Mouse (Mus musculus) layer of hippocampus, adult 11-12 months (tissue): ENCODE data around the gene Tcf20.

Experiments used
- DNase-seq: peaks from one replicate; pipeline ENCODE4 v3.0.0; 2022; ENCODE audit warnings: low spot score

Gene Tcf20

DNA sequence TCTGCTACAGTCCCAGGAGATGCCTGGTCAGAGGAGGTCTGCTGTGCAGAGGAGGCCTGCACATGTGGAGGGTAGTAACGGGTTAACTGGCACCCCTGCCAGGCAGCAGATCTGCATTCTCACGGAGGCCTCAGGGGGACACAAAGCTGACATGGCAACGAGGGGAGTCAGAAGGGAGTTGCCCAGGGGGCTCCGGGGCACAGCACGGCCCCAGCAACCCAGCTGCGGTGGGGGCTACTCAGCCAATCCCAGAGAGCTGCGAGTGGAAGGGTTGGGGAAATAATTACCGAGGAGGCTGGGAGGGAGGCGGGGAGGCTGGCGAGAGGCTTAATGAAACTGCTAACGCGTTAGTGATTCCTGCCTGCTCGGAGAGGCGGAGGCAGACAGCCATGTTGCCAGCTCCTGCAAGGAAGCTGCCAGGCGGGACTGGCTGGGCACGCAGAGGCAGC, 29.4 kb downstream of the Tcf20 start:
- DNase-seq: peak; percentile 60

DNA sequence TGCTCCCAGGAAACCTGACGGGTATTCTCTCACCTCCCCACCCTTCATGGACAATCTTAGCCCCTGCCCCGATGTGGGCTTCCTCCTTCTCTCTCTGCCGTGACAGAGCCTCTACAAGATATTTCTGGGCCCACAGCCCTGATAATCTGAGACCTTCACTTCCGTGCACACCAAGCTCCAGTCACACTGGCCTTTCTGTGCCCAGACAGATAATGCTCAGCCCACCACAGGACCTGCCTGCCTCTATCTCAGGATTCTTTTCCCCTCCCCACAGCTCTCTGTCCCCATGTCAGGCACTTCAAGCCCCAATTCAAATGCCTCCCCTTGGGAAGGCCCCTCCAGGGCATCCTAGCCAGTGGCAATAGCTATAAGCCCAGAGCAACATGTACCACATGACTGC, 31.0 kb downstream of the Tcf20 start:
- DNase-seq: no peak

DNA sequence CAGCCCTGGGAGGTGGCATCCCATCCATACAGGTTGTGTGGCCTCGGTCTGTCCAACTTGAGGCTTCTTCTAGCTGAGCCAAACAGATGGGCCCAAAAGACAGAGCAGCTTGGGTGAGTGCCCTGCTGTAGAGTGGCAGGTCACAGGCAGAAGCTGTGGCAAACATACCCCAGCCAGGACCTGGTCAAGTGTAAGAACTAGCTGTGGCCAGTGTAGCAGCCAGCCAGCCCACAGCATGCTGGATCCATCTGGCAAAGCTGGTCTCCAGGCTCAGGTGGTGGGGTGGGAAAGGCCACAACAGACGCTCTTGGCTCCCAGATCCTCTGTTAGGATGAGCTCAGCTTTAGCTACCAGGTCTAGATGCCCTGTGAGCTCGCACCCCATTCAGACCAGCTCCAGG, 31.4 kb downstream of the Tcf20 start:
- no peak for DNase-seq

DNA sequence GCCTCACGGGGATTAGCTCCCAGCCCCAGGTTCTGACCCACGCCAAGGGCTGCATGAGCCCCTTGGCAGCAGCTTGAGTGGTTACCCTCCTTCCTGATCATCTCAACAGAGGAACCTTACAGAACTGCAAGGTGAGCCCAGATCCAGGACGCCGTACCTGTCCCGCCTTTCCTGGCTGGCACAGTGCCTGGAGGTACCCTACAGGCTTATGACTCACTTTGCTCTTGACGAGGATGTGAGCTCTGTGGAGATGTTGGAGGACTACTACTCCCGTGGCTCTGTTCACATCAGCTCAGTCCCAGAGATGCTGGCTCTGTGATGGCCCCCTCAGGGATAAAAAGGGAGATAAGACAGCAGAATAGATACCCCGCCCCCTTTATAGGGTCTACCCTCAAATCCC, 32.4 kb downstream of the Tcf20 start:
- DNase-seq: no peak

DNA sequence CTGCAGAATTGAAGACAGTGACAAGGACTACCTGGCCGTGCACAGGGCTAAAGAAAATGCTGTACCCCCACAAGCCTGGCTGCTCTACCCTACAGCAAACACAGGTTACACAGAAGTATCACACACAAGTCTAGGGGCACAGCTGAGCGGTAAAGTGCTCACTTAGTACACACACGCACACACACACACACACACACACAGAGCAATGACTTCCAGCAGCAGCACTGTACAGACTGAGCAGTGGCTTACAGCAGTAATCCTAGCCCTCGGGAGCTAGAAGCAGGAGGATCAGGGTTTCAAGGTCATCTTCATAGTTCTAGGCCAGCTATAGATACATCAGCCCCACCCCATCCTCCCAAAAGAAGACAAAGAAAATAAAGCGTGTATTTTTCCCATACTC, 33.6 kb downstream of the Tcf20 start:
- DNase-seq: no peak

DNA sequence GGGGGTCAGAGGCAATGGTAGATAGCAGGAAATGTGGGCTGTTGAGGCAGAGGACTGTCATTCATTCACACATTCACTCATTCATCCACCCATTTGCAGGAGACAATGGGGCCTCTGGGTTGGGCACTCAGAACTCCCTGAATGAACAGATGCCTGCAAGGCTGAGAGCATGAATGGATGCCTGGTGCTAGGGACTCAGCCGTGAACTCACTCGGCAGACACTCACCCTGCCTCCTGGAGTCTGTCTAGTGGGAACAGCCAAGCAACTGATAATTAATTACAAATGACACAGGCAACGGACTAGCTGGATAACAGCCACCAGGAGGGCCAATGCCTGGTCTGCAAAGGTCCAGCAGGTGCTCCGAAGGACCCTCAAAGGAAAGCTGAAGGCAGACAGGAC, 34.6 kb downstream of the Tcf20 start:
- DNase-seq: no peak

DNA sequence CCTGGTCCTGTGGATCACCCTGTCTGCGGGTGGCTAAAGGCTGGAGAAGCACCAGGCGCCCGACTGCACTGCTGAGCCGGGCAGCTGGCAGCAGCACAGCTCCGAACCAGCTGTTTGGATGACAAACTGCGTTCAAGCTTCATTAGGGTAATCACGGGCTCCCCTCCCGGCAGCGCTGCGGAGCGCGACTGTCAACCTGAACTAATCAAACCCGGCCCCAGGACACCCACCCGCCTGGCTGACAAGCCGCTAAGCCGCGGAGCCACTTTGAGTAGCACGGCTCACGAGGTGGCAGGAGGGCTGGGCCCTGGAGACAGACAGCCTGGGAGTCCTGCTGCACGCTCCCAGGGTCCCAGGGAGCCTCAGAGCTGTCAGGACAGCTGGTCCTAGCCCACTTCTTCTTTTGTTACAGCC, 35.4 kb downstream of the Tcf20 start:
- no peak for DNase-seq

DNA sequence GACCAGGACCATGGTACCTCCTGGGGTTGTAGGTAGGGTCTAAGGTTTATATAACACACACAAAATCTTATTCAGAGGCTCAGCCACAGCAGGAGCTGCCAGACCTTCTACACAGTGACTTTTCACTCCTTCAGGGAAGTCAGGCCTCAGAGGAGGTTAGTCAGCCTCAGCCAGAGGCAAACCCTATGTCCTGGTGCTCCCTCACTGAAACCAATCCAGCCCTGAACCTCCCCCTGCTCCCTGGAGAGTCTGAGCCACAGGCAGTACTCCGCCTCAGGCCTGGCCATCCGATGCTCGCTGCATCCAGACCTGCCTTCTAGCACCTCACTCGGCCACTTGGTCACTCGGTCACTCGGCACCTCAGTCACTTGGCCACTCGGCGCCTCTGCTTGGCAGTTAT, 37.4 kb downstream of the Tcf20 start:
- DNase-seq: no peak

DNA sequence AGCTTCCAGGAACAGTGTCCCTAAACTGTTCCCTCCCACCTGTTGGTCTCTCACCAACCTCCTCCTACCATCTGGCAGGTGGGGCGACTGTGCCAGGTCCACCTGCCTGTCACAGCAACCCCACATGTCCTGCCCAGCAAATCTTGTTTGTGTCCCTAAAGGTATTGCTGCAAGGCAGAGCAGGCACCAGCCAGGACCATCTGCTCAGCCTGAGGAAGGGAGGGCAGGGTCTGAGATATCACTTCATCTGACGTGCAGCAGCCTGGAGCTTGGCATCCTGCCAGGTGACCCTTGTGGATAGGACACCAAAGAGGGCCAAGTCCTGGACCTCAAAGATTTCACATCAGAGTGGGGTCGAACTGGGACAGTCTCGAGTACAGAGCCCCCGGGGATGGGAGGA, 40.2 kb downstream of the Tcf20 start:
- DNase-seq: no peak

DNA sequence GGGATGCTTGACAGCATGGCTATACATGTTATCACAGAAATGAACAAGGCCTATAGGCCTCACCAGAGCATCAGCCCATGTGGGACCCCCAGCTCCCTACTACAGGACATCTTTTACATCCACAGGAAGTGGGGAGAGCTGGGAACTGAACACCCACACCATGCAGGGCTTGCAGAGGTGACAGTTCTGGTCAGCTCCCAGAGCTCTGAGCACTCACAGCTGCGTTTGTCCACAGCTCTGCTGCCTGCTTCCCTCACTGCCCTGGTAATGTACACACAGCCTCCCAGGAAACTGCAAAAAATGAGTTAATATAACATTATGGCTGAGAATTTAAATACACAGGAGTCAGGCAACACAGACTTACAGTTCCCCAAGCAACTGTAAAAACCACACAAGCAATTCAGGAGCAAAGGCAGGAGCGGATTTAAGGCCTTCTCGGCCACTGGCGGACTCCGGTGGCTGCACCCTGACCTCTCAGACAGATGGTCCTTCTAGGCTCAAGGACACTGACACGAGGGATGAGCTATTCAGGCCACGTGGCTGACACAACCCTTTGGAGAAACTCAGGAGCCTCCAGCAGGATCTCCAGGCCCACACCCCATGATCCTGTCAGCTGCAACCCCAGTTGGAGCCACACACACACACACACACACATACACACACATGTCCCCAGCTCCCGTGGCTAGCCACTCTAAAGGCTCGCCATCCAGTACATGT, 43.0 kb downstream of the Tcf20 start:
- DNase-seq: no peak

DNA sequence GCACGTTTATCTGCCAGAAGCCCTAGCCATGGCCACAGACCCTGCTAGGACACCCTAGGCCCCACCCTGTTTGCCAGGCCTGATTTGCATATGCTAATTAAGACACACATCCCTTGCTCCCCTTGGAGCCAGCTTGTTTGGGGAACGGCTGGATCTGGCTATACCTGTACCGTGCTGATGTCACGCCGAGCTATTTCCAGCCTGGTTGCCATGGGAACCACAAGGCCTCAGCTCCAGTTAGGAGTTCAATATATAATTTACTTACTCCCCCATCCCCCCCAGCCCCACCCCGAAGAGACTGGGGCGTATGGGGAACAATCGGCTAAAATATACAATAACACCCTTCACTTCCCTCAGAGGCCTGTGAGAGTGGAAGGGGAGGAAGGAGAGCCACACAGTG, 45.9 kb downstream of the Tcf20 start:
- DNase-seq: peak; percentile 60

DNA sequence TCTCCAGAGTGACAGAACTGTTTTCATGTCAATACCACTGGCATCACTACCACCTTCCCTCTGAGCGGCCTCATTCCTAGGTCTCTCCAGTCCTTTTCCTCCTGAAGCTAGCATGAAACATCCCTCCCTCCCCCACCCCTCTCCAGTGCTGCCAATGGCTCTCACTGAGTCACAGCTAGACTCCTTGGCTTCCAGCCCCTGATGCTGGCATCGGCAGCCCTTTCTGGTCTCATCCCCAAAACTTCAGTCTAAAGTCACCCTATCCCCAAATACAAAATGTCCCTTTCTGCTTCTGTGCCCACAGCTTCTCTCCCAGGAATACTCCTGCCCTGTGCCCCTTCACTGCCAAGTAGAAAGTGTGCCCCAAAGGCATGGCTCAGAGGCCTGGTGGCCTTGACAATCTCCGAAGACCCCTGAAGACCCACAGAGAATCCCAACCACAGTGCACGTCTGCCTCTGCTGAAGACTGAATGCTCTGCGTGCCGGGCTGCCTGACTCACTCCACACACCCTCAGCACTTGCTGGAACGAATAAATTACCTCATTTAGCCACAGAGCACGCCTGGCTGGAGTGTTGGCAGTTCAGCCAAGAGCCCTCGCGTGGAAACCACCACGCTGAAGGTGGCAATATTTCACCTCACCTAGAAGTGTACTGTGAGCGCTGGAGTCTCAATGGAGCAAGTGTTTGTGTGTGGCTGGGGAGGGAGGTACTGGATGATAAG, 47.0 kb downstream of the Tcf20 start:
- no peak for DNase-seq

DNA sequence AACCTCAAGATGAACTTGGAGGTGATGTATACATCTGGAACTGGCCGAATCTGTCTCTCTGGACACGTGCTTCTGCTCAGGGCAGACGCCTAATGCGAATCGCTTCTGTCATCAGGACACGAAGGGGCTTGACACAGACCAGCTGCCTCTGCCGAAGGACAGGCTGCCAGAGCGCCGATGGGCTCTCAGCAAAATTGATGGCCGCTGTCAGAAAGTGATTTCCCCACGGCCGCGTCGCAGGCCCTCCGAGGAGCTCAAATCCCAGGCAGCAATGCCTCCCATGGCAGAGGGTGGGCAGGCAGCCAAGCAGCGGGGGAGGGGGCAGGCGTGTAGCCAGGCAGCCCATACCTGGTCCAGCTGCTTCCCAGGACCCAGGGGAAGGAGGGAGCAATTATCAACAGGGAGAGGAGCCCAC, 49.5 kb downstream of the Tcf20 start:
- peak; percentile 45 for DNase-seq

DNA sequence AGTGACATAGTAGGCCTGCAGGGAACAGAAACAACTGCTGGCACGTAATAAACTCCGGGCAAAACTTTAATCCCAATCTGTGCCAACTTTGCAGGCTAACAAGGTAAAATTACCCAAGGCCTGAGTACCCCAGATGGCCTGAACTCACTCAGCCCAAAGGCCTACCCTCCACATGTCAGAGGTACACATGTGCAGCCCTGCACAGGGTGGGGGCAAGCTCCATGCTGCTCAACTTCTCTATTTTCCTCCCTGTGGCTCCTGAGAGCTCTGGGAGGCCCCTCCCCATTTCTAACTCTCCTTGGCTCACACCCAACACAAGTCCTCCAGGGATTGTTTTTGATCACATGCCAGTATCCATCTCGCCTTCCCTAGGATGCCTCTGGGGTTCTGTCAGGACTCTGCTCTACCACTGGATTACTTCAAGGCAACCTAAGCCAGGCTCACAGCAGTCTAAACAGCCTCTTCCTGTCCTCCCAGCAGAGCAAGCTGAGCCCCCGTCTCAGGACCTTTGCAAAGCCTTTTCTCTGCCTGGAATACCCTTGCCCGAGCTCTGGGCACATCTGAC, 50.2 kb downstream of the Tcf20 start:
- no peak for DNase-seq

DNA sequence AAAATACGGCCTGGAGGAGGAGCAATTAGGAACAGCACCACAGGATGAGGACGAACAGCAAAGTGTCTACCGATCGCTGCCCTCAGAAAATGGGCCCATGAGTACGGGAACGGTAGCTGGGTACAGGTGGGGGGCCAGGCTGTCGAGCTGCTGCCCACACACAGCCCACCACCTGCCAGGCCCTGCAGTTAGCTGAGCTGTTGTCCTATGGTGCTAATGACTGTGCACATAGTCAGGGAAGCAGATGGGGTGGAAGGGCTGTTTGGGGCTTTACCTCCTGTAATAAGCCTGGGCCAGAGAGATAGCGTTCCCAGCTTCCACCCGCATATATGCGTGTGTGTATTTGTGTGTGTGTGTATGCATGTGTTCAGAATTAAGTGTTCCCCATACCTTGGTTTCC, 52.7 kb downstream of the Tcf20 start:
- peak; percentile 70 for DNase-seq

DNA sequence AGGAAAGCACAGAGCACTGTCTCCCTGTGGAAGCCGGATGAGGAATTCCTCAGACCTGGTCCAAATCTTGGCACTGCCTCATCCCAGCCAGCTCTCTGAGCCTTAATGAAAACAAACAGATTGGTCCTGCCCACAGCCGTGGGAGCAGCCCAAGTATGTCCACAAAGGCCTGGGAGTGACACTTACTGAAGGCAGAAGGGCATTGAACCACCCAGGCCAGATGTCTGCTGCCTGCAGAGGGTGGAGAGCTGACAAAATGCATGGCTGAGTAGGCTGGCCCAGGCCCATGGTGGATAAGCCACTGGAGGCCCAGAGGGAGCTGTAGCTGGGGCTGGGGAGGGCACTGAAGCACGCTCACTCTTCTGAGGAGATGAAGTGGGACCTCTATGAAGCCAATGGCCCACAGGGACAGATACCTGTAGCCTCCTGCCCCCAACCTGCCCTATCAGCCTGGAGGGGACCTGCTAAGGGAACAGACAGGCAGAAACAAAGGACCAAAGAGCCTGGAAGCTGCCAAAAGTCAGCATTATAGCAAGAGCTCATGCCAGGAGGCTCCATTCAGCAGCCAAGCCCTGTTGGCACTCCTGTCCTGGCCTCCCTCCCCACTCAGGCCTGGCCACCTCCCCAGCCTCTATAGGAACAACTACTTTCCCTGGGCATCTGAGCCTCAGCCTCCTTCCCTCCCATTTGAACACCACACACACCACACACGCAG, 54.6 kb downstream of the Tcf20 start:
- DNase-seq: no peak

DNA sequence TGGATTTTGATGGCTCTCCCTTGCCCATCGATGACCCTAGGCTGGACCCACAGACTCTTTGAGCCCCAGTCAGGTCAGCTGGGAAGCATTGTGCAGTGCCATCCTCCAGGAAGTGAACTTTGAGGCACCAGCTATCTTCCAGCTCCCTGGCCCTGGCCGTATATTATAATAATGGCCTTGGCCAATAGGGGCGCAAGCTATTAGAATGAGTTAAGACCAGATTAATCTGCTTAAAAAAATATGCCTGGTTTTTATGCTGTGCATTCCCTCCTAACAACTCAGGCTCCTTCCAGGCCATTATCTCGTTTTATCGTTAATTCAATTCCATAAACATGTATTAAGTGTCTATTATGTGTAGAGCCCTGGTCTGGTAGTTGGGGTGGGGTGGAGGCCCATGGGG, 56.2 kb downstream of the Tcf20 start:
- no peak for DNase-seq

DNA sequence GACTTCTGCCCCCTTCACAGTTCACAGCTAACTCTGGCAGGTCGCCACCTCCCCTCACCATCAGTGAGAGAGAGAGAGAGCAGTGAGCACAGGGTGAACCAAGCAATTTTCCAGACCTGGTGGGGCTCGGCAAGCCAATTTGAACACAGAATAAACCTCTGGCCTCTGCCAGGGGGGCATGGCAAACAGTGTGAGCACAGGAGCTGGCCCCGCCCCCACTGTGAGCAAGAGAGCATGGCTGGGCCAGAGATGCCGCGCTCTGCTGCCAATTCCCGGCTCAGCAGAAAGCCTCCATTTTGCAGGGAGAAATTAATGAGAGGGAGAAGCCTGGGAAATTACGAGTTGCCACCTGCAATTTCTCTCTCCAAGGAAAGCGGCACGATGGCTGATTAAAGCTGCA, 58.1 kb downstream of the Tcf20 start:
- no peak for DNase-seq

DNA sequence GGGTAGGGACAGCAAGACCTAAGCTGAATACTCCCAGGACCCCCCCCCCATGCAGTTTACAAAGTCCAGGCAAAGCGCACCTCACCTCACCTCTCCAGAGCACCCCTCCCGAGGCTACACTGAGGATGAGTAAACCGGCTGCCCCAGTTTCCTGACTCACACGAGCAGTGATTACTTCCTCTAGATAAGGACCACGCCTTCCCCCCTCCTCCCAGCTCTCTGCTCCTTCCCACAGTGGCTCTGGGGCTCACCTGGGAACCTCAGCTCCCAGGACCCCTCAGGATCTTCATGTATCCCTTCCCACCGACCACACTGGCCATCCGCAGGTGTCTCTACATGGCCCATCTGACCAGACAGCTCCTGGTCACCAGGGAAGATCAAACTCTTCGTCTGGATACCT, 58.8 kb downstream of the Tcf20 start:
- DNase-seq: no peak

DNA sequence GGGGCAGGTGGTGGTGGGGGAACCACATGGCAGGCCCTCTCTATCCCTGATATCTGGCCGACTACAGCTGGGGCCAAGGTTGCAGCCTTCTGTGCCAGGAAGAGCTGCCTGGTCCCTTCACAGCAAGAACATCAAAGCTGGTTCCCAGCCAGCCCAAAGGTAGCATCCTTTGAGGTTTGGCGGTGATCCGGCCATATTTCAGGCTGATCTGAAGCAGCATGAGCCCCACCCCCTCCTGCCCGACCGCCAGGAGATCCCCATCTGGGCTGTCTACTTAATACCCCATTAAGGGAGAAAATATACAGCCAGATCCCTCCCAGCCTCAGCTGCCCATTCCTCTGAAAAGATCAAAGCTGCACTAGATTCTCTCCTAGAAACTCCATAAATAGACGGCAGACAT, 59.6 kb downstream of the Tcf20 start:
- no peak for DNase-seq

DNA sequence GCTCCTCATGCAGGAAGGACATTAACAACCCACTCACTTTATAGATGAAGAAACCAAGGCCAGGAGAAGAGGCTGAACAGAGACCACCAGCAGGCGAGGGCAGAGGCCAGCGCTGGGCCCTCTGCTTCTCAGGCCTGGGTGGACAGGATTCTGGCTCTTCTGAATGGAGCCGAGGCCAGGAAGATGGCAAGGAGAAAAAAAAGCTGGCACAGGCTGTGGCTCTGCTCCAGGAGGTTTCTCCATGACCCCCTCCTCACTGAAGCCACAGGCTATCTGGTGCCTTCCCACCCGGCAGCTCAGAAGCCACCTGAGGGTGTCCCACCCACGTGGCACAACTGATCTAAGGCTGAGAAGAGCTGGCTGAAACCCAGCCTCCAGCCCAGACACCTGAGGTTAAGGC, 60.6 kb downstream of the Tcf20 start:
- DNase-seq: no peak

DNA sequence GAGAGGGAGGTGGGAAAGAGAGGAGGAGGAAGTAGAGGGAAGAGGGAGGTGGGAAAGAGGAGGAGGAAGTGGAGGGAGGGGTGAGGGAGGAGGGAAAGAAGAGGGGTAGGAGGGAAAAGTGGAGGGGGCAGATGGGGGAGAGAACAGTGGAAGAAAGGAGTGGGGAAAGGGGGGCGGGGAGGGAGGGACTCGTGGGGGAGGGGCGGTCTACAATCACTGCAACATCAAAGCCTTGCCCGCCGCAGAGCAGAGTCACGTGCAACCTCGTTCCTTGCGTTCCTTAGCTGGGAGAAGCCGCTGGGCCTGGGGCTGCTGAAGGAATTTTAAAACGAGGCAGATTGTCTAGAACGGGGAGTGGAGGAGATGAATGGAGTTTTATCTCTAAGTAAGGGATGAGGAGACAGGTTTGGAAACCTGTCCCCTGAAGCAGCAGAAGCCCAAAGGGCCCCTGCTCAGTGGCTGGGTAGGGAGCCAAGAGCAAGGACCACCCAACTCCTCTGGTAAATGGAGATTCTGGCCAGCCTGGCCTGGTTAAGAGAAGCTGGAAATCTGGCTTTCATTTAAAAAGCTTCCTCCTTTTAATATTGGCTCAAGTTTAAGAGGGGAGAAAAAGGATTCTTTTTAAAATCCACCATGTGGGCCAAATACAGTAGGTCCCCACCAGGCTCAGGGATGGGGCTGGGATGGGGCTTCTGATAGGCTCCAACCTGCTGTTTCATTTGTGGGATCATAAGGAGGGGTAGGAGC, 62.8 kb downstream of the Tcf20 start:
- no peak for DNase-seq
